Mouse (Mus musculus) induced T-regulatory cell, adult 2 months (primary cell): ENCODE results near the gene Epo.

Source experiments
- DNase-seq: peaks from one replicate; pipeline ENCODE4 v3.0.0-alpha.2; 2012; ENCODE audit warnings: low read depth

The Epo gene

GRCm38 (mm10) chr5:137519691-137520550 is 13.1 kb downstream of the Epo start:
- DNase-seq, result no peak

GRCm38 (mm10) chr5:137518436-137518835 is 14.6 kb downstream of the Epo start, which contains the start of gene Gigyf1:
Gene Gigyf1, plus strand, starts transcription at chr5:137518548.
- peak; percentile 49 for DNase-seq

GRCm38 (mm10) chr5:137514811-137515210 is 18.2 kb downstream of the Epo start:
- DNase-seq, result no peak

- DNase-seq, result no peak
Observed at GRCm38 (mm10) chr5:137513951-137514721, 18.9 kb downstream of the Epo start.

GRCm38 (mm10) chr5:137512847-137513794 is 19.9 kb downstream of the Epo start:
- peak; percentile 40 for DNase-seq

GRCm38 (mm10) chr5:137511706-137512105 is 21.3 kb downstream of the Epo start:
- no peak for DNase-seq

- peak; percentile 58 for DNase-seq
Observed at GRCm38 (mm10) chr5:137510573-137511390, 22.3 kb downstream of the Epo start.

GRCm38 (mm10) chr5:137510014-137510501 is 23.0 kb downstream of the Epo start:
- DNase-seq, result peak; percentile 78

- DNase-seq, result peak; percentile 47
Observed at GRCm38 (mm10) chr5:137504041-137504440, 29.0 kb downstream of the Epo start.

GRCm38 (mm10) chr5:137502667-137503110 is 30.4 kb downstream of the Epo start:
- peak; percentile 88 for DNase-seq

- DNase-seq, result peak; percentile 100
Observed at GRCm38 (mm10) chr5:137501709-137502666, 31.1 kb downstream of the Epo start, which contains the start of gene Pop7. Gene Pop7, minus strand, starts transcription at chr5:137502518.

GRCm38 (mm10) chr5:137500186-137500585 is 32.9 kb downstream of the Epo start:
- no peak for DNase-seq

- DNase-seq, result no peak
Observed at GRCm38 (mm10) chr5:137493831-137494230, 39.2 kb downstream of the Epo start.

GRCm38 (mm10) chr5:137491559-137491958 is 41.5 kb downstream of the Epo start:
- DNase-seq, result no peak

- DNase-seq, result peak; percentile 49
Observed at GRCm38 (mm10) chr5:137487616-137488015, 45.4 kb downstream of the Epo start.

GRCm38 (mm10) chr5:137485851-137486155 is 47.2 kb downstream of the Epo start:
- no peak for DNase-seq

- DNase-seq, result no peak
Observed at GRCm38 (mm10) chr5:137485071-137485850, 47.8 kb downstream of the Epo start.

- DNase-seq, result no peak
Observed at GRCm38 (mm10) chr5:137481897-137482296, 51.1 kb downstream of the Epo start.

GRCm38 (mm10) chr5:137481138-137481537 is 51.9 kb downstream of the Epo start:
- peak; percentile 69 for DNase-seq
